Mouse (Mus musculus): ENCODE data around the gene Lyrm9.

Lyrm9 gene

GRCm38 (mm10) chr11:78826442-78827013, at the start of gene Lyrm9:
Gene Lyrm9, plus strand, starts transcription at chr11:78826584.
- in situ Hi-C loops (cut with MseI, MboI): loop anchor here (10.0 kb wide), 2 partner anchors 242 to 252 kb away; no protein-coding TSS in a partner anchor

GRCm38 (mm10) chr11:78777851-78778680, 48.3 kb upstream of the Lyrm9 start:
- in situ Hi-C loops (cut with MseI, MboI): no loop called here

GRCm38 (mm10) chr11:78780002-78780401, 46.4 kb upstream of the Lyrm9 start:
- in situ Hi-C loops (cut with MseI, MboI): no loop called here

- in situ Hi-C loops (cut with MseI, MboI): no loop called here
Observed at GRCm38 (mm10) chr11:78780571-78780970, 45.8 kb upstream of the Lyrm9 start.

- in situ Hi-C loops (cut with MseI, MboI): no loop called here
Observed at GRCm38 (mm10) chr11:78782326-78782725, 44.1 kb upstream of the Lyrm9 start.

- in situ Hi-C loops (cut with MseI, MboI): no loop called here
Observed at GRCm38 (mm10) chr11:78782791-78783347, 43.5 kb upstream of the Lyrm9 start.

GRCm38 (mm10) chr11:78786013-78786431, 40.4 kb upstream of the Lyrm9 start:
- in situ Hi-C loops (cut with MseI, MboI): no loop called here

GRCm38 (mm10) chr11:78789370-78790060, 36.9 kb upstream of the Lyrm9 start:
- in situ Hi-C loops (cut with MseI, MboI): no loop called here

- in situ Hi-C loops (cut with MseI, MboI): no loop called here
Observed at GRCm38 (mm10) chr11:78791582-78791981, 34.8 kb upstream of the Lyrm9 start.

- in situ Hi-C loops (cut with MseI, MboI): no loop called here
Observed at GRCm38 (mm10) chr11:78792055-78792454, 34.3 kb upstream of the Lyrm9 start.

GRCm38 (mm10) chr11:78792465-78792864, 33.9 kb upstream of the Lyrm9 start:
- in situ Hi-C loops (cut with MseI, MboI): no loop called here

- in situ Hi-C loops (cut with MseI, MboI): no loop called here
Observed at GRCm38 (mm10) chr11:78793116-78793515, 33.3 kb upstream of the Lyrm9 start.

GRCm38 (mm10) chr11:78796072-78796729, 30.2 kb upstream of the Lyrm9 start:
- in situ Hi-C loops (cut with MseI, MboI): no loop called here

GRCm38 (mm10) chr11:78801094-78801493, 25.3 kb upstream of the Lyrm9 start:
- in situ Hi-C loops (cut with MseI, MboI): no loop called here

- in situ Hi-C loops (cut with MseI, MboI): no loop called here
Observed at GRCm38 (mm10) chr11:78803587-78804316, 22.6 kb upstream of the Lyrm9 start.

GRCm38 (mm10) chr11:78804551-78804950, 21.8 kb upstream of the Lyrm9 start:
- in situ Hi-C loops (cut with MseI, MboI): no loop called here

- in situ Hi-C loops (cut with MseI, MboI): no loop called here
Observed at GRCm38 (mm10) chr11:78805198-78805597, 21.2 kb upstream of the Lyrm9 start.

- in situ Hi-C loops (cut with MseI, MboI): no loop called here
Observed at GRCm38 (mm10) chr11:78805691-78806137, 20.7 kb upstream of the Lyrm9 start.

- in situ Hi-C loops (cut with MseI, MboI): no loop called here
Observed at GRCm38 (mm10) chr11:78807341-78808108, 18.9 kb upstream of the Lyrm9 start.

GRCm38 (mm10) chr11:78809398-78809797, 17.0 kb upstream of the Lyrm9 start:
- in situ Hi-C loops (cut with MseI, MboI): no loop called here
